Mouse (Mus musculus) urinary bladder, postnatal 4 days (tissue): ENCODE results near the gene Tmem178b.

Experiments used
- DNase-seq, 2 experiments: peaks; one replicate each; pipeline ENCODE4 v3.0.0; 2021 to 2022; ENCODE audit warnings: low spot score in 2 of 2

The Tmem178b gene

GRCm38 (mm10) chr6:39872901-39873591 lies at the start of gene Tmem178b:
Gene Tmem178b (plus strand): TSS chr6:39873271.
- DNase-seq = no peak

DNA sequence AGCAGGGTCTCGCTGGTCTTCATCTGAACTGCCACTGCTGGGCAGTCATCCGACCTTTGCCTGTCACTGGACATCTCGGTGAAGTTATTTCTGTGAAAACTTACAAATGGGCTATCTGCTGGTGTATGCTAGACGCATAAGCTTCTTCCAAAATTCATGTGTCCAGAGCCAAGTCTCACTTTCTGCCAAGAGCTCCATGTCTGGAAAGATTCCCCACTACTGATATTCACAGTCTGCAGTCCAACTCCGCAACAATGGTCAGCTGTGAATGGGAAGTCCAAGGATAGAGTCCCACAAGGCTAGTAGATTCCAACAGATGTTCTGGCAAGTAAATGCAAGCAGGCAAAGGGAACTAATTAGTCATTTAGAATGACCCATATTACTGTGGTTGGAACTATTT lies 44.3 kb upstream of the Tmem178b start:
- peak in 1 of 2 experiments; percentile 22 for DNase-seq

GRCm38 (mm10) chr6:39843698-39844342 lies 29.3 kb upstream of the Tmem178b start:
- no peak for DNase-seq

DNA sequence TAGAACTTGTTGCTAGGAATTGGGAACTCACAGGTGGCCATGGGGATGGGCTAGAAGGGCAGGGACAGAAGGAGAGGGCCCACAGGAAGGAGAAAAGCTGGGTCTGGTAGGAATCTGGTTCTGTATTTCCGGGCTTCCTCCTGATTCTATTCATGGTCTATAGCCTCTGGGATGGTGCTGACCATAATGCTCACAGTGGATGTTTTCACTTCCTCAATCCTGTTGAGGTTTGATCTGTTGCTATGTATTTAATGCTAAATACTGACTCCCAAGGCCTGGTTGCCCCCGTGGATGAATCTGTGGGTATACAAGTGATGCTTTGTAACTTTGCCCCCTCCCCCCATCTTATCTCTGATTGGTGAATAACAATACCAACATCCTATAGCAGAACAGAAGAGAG lies 25.5 kb upstream of the Tmem178b start:
- DNase-seq = no peak

DNA sequence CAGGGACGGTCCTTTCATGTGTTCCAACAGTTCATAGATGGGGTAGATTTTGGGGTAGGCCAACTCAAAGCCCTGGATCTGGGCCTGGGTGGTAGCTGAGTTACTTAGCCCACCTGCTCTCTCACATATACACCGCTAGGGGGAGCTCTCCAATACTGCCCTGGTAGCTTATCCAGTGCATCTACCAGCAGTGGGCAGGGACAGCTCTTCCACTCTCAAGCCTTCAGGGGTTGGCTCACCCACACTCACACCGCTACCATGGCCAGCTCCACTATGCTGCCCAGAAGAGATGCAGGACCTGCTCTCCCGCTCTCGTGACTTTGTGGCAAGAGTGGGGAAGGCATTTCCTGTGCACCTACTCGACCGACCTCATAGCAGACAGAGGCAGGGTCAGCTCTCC lies 24.3 kb upstream of the Tmem178b start:
- no peak for DNase-seq

- no peak for DNase-seq
These were observed 23.4 kb upstream of the Tmem178b start for GRCm38 (mm10) chr6:39849667-39850066.

GRCm38 (mm10) chr6:39870271-39871135 lies 2.6 kb upstream of the Tmem178b start:
- DNase-seq = peak in 1 of 2 experiments; percentile 18

- DNase-seq = peak; percentile 36 to 67
These were observed 1.4 kb upstream of the Tmem178b start for GRCm38 (mm10) chr6:39871381-39872305.

- no peak for DNase-seq
These were observed 668 bp upstream of the Tmem178b start for GRCm38 (mm10) chr6:39872306-39872900.

- no peak for DNase-seq
These were observed 2.1 kb downstream of the Tmem178b start for GRCm38 (mm10) chr6:39875186-39875585.

GRCm38 (mm10) chr6:39876444-39876843 lies 3.4 kb downstream of the Tmem178b start:
- no peak for DNase-seq

DNA sequence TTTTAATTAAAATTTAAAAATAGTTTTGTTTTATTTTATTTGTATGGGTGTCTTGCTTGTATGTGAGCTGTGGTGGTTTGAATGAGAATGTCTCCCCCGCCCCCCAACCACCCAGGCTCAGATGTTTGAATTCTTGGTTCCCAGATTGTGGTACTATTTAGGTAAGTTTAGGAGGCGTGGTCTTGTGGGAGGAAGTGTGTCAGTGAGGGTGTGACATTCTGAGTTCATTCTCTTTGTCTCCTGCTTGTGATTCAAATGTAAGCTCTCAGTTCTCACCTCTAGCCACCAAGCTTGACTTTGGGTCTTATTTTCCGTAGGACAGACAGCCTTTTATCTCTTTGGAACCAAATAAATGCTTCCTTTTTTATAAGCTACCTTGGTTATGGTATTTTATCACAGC lies 17.7 kb downstream of the Tmem178b start:
- DNase-seq = no peak

- DNase-seq = no peak
These were observed 23.4 kb downstream of the Tmem178b start for GRCm38 (mm10) chr6:39896500-39896899.

DNA sequence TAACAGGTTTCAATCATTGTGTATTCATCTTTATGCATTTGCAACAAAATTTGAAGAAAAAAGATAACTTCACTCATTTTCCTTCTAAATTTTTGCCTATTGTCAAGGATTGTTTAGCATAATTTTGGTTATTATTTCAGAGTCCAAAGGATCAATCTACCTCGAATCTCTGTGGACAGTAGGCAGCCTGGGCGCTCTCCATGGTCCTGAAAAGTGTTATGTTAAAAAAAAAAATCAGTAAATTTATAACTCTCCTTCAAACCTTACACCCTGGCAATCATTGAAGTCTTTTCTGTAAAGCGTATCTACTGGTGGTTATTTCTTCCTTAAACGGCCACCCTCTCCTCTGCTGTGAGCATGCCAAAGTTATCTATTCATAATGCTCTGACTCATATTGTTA lies 26.2 kb downstream of the Tmem178b start:
- no peak for DNase-seq

- no peak for DNase-seq
These were observed 30.2 kb downstream of the Tmem178b start for GRCm38 (mm10) chr6:39903220-39903773.

DNA sequence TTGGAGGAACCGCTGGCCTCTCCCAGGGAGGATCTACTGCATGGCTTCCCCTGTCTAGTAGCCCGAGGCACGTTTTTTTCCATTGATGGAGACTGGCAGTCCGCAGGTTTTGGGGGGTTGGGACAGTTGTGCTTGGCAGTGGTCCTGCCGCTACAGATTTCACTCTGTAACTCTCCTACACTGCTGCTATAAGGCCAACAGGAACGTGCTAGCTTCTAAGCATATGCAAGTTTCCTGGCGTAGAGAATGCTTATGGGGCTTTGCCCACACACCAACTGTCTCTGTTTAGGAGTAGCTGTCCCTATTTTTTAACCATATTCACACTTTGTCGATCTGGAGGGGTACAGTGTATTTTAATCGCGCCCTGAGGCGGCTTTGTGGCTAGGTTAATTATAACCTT lies 30.8 kb downstream of the Tmem178b start:
- DNase-seq = no peak

DNA sequence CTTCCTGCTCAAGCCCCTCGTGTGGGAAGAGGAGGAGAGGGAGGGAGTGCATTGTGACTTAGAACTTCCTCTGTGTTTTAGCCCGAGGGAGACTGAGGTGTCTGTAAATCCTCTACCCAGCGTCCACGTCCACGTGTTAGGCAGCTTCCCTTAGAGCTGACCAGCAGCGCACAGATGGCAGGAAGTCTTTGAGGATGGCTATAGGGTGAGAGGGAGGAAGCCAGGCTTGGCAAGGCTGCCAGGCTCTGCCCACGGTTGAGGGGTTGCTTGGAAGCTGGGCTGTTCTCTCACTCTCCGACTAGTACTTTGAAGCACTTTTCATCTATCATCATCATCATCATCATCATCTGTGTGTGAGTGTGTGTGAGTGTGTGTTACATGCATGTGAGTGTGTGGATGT lies 41.9 kb downstream of the Tmem178b start:
- no peak for DNase-seq

- DNase-seq = no peak
These were observed 42.7 kb downstream of the Tmem178b start for GRCm38 (mm10) chr6:39915636-39916281.

GRCm38 (mm10) chr6:39916514-39916913 lies 43.4 kb downstream of the Tmem178b start:
- no peak for DNase-seq

GRCm38 (mm10) chr6:39917242-39917641 lies 44.2 kb downstream of the Tmem178b start:
- DNase-seq = no peak
